Mouse (Mus musculus) spleen, postnatal 14 days (tissue): ENCODE measurements at regions not wholly inside any gene's neighbourhood (a gene's known extent, or its start where the extent isn't known, plus 50 kb on each side); places are given as distances from the start of the nearest gene placed in this dataset.
A peak's percentile ranks its signal among the peaks of the same experiment; 100 is the strongest.

ENCODE experiments used
- DNase-seq, 2 experiments: peaks; one replicate each; pipeline ENCODE4 v3.0.0; 2021 to 2022; ENCODE audit warnings: low spot score in 2 of 2

DNA sequence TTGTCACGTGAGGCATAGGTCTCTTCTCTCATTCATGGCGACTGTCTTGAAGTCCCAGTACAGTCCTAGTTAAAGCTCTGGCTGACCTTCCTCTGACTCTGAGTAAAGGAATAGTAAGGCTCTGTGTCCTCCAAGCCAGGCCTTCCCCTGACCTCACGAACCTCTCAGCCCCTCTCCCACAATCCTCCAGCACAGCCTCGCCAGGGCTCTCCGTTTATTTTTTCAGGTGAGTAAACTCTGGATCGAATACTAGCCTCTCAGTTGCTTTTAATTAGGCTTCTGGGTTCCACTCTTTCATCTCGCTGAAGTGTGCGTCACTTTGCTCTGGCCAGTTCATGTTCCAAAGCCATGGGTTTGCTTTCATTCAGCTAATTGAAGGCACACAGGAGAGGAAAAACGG, 133.8 kb downstream of the Mylk4 start:
- no peak for DNase-seq

DNA sequence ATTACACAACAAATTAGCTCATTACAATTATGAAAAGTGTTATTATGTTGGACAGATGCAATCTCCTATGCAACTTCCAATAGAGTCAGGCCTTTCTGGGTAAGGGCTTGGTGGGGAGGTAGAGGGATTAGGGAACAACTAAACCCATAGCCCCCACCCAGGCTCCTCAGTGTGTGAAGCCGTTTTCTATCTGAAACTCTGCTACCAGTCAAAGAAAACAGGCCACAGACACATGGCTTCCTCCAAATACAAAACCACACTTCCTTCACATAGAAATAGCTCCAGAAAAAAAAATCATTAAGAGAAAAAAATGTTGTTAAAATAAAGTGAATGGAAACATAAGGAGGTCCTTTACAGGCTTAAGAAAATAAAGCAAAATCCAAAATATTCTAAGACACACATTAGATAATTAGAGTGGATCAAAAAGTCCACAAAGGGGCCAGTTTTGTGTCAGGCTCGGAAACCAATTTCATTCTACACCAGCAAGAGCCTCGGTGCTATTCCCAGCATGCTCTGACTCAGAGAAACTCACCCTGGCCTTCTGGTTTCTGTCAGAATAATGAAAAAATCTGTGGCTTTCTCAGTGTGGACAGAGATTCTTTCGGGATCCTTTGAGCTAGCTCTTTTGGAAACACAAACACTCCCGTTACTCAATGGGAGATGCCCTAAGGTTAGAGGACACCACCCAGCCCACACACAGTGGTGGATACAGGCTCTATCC, 140.6 kb downstream of the Mylk4 start:
- DNase-seq, result no peak

DNA sequence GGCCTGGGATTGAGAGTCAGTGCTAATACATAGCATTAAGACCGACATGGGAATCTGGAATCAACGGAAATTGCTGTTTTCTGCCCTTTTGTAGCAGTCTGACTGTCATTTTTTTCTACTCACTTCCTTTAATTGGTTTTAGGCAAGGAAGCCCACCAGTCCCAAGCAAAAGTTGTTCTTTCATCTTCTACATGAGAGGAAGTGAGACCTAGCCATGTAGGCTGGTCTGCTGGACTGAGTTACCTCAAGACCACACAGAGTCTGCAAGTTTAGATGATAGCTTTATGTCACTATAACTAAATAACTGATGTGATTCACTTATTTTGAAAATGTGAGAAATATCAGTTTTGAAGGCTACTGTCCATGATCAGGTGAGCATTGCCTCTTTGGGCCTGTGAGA, 142.8 kb downstream of the Mylk4 start:
- no peak for DNase-seq

DNA sequence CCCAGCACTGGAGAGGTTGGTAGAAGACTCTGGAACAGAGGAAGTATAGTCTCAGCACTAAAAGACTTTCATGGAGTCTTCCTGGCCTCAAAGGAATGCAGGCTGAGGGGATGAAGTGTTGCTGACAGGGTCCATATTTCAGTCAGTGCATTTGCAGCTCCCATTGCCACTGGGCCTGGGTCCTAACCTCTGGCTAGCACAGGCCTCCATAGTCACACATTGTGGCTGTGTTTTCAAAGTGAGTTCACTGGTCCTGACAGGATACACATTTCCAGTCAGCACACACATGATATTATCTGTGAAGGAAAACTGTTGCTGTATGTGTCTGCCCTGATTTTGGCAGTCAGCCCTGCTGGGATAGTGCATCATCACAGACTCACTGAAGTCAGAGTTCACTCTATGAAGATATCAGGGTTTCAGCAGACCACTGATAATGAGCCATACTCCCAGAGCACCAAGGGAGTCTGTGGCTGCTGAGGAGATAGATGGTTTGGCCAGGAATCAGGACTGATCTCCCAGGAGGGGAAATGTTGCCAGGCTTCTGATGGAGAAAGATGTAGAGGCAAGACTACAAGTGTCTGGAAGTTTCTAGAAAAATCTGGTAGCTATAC, 153.5 kb downstream of the Mylk4 start:
- DNase-seq, result no peak

DNA sequence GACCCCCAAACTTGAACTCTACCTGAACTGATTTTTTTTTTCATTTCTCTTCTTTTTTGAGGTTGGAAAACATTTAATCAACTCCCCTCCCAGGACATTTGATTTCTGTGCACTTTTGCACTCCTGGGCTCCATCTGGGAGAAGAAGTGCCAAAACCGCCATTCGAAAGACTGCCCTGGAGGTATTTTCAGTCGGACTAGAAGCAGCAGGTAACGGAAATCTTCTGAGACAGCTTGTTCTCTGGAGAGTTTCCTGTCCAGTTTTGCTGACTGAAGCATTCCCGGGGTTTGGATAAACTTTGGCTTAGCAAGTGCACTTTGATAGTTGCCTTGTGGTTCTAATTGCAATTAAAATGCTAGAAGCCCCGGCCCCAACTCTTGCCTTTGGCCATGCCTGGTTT, 169.8 kb downstream of the Mylk4 start:
- no peak for DNase-seq

DNA sequence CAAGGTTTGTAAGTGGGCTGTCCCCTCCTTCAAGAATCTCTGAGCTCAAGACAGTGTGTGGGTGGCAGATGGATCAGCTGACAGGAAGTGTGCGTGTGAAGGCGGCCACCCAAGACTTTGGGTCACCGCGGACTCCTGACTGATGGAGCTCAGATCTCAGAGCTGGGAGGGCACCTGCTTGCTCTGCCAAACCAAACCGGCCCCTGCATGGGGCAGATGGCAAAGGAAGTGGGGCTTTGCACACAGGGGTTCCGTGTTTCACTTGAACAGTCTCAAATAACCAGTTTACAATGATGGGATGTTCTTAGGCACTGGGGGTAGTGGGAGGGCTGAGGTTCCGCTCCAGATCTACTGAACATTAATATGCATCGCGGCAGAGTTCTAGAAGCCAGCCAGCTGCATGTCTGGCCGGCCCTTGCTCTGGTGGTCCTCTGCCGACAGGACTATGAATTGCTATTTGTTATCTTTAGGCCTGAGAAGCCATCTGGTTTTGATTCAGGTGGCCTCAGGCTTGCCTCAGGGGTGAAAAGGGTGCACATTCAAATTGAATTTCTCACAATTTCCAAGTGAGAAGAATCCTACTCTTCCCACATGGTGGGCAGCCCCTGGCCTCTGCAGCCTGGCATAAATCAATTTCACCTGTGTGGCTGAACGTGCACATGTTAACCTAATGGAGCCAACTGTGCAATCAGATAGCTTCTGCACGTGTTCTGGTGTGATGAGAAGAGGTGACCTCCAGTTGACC, 172.0 kb downstream of the Mylk4 start:
- peak in 1 of 2 experiments; percentile 18 for DNase-seq

DNA sequence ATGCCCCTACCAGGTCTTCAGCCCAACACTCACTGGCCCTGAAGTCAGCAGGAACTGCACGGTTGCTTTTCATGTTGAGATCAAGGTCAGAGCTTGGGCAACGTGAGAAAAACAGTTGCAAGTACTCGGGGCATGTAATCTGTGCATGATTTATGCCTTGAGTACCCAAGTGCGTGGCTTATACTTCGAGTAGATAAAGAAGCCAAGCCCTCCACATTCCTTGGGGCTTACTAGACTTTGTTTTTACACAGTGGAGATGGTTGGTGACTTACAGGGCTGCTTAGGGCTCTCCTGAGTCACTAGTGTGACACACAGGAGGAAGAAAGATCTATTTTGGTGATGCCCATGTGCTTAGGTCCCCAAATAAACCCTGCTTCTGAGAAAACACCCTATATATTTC, 172.8 kb downstream of the Mylk4 start:
- no peak for DNase-seq

DNA sequence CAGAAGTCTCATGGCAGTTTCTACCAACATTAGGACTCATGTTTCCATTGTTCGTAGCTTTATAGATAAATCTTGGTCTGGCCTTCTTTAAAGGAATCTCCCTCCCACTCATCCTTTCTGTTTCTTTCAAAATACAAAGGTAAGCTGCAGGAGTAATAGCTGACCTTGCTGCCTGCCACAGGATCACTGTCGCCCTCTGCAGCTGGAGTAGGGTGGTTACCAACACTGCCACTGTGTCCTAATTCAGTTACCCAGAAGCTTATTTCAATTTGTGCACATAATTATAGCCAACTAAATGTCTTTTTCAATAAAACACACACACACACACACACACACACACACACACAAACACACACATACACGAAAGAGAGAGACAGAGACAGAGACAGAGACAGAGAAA, 175.3 kb downstream of the Mylk4 start:
- DNase-seq, result no peak

DNA sequence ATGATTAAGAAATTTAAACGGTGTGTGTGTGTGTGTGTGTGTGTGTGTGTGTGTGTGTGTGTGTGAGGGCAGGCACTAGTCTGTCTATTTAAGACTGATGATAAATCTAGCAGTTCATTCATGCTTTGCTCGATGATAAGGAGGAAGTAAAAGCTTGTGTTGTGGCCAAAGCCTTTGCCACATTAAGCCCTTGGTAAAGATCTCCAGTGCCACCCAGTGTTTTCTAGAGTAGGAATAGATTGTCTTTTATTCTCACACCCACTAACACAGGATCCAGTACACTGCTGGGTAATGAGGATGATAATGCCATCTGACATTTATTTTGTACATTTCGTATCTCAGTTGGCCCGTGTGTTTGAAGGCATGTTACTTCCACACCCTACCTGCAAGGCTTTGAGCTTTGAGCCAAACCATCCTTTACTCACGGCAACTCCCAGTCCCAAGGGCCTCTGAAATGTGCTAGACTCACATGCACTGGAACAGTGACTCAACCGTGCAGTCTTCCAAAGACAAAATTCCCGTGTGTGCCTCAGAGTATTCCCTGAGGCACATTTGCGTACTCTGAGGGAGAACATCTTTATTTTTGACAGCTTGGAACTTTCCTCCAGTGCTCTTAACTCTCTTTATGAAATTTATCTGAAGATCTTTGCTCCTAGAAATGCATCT, 179.7 kb downstream of the Mylk4 start:
- no peak for DNase-seq

DNA sequence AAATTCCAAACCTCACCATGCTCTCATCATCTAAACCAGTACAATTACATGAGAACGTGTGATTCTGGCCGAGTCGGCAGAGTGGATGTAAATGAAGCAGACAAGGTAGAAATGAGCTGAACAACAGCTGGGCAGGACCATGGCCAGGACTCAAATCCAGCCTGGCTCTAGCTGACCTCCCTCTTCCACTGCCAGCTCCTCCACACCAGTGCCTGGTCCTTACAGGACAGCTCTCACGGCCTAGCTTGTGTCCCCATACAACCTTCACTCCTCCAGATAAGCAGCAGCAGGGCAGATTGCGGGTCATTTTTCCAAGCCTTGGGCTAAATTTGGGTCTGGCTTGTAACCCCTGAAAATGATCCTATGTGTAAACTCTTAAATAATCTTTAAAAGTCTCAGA, 182.4 kb downstream of the Mylk4 start:
- DNase-seq, result no peak

DNA sequence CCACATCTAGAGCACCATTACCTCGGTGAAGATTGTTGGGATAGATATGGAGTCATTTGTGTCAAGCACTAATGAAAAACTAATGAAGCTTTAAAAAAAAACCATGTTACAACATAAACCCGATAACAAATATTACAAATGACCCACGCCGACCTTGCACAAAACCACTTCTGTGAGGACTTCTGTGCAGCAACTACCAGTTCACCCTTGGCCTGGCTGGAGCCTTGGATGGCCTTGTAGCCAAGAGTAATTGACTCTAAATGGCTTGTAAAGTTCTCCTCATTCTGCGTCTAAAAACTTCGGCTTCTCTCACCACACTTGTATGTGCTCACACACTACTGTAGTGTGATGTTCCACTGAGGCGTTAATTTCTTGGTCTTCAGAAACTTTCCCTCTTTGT, 190.1 kb downstream of the Mylk4 start:
- no peak for DNase-seq

DNA sequence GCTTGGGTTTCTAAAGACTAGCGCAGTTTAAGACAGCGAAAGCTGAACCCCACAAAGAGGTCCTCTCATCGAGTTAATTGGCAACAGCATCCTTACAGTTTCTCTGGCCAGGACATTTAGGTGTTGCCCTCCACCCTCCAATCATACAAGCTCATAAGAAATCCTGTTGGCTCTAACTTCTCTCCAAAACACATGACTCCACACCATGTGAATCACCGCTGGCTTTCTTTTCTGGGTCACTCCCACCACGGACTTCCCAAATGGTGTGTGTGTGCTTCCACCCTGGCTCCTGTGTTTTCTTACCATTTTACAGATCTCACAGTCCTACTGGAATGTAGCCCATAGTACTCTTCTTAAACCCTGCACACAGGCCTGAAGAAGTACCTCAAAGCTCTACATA, 190.6 kb downstream of the Mylk4 start:
- no peak for DNase-seq

DNA sequence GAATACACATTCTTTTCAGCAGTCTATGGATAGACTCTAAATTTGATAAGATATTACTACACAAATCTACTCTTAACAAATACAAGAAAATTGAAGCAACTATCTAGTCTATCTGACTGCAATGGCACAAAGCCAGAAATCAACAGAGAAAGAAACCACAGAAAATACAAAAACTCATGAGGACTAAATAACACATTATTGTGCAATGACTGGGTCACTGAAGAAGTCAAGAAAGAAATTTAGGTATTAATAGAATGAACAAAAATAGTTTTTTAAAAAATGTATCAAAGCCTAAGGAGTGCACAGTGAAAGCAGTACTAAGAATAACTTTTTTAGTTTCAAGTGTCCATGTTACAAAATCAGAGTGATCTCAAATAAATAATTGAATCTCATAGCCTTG, 202.2 kb downstream of the Mylk4 start:
- DNase-seq, result no peak

DNA sequence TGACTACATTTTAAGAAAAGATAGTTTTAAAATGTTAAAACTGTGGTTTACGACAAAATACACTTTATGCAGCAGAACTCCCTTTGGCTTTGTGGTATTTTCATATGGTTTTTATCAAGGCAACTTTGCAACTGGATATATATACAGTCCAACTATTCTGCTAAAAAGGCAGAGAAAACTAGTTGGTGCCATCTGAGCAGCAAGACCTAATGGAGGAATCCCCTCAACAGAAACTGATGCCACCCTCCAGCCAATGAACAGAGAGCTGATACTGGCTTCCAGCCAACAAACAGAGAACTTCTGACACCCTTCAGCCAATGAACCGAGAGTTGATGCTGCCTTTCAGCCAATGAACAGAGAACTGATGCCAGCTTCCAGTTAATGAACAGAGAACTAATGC, 215.9 kb downstream of the Mylk4 start:
- no peak for DNase-seq

DNA sequence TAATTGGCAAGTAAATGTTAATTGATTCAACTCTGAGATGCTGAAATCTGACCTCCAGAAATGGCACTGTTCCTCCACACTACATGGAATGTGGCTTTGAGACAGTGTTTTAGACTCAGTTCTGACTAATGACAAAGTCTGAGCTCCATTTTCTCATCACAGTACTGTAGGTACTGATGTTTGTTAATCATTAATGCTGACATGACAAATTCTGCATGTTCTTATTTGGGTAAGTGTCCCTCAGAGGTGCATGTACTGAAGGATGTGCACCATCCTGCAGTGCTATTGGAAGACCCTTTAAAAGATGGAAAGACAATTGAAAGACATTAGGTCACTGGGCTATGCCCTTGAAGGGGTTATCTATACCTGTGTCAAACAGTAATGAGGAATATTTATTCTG, 222.1 kb upstream of the Gmds start:
- no peak for DNase-seq

DNA sequence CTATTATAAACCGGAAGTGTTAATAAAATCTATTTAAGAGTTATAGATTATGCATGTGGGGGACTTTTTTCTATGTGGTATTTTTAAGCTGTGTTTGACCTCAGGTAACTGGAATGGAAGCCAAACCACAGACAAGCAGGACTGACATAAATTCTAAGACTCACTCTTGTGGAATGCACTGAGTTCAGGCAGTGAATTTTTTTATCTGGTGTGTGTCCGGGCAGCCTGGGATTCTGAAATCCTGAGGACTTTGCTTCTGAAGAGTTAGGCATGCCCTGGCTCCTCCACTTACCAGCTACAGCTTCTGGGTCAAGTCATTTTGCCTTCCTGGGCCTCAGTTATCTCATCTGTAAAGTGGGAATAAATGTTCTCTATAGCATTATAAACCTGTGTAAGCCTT, 217.9 kb upstream of the Gmds start:
- no peak for DNase-seq

DNA sequence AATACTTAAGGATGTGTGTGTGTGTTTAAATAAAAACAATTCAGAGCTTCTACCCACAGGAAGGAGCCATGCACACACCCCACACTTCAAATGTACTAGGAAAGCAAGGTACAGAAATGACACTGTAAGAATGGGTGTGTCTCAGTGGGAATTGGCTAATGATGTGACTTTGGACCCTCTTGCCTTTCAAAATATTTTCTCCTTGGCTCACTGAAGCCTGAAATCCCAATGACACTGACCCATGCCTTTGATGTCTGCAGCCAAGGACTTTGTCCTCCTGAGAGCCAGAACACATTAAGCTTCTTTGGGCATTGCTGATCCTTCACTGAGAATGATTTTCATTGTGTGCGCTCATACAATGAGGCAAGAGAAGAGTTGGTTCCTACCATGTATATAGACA, 216.5 kb upstream of the Gmds start:
- no peak for DNase-seq

DNA sequence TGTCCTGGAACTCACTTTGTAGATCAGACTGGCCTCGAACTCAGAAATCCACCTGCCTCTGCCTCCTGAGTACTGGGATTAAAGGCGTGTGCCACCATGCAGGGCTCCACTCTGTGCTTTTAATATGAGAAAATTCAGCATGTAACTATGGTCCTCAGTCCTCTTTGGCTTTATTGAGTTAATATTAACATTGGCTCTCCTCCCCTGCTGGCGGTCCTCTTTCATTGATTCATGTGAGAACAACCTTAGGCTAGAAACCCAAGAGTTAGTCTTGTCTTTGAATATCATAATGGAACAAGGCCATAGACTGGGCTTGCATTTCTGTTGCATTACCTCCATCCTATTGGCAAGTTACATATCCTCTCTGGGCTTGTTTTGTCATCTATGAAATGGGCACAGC, 216.1 kb upstream of the Gmds start:
- no peak for DNase-seq

DNA sequence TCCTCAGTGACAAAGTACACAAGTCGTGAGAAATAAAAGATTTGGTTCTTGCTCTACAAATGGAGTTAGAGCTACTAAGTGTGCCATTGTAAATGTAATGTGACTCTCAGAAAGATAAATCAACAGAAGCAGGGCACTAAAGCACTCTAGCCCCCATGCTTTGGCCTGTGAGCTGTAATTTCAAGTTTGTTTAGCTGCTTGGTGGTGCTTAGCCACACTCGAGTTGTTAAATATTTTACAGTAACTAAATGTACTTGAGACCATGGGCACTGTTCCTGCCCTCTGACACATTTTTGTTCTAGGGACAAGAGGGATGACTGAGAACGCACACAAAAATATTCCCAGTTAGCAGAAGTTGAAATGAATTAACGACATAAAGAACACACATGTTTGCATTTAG, 214.6 kb upstream of the Gmds start:
- no peak for DNase-seq

DNA sequence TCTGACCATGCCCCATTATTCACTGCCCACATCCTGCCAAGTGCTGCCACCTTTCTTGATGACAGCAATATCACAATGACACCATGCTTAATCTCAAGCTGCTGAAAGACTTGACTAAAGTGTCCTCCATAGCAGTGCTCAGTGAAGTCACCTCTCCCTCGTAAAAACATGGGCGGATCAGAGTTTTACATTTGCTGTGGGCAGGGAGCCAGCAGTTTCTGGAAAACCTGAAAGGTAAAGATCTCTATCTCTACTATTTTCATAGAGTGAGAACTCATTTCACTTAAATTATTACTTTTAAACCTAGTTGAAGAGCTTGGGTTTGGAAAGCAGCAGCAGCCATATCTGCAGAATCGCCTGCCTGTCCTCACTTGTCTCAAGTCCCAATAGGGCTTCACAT, 211.6 kb upstream of the Gmds start:
- no peak for DNase-seq

DNA sequence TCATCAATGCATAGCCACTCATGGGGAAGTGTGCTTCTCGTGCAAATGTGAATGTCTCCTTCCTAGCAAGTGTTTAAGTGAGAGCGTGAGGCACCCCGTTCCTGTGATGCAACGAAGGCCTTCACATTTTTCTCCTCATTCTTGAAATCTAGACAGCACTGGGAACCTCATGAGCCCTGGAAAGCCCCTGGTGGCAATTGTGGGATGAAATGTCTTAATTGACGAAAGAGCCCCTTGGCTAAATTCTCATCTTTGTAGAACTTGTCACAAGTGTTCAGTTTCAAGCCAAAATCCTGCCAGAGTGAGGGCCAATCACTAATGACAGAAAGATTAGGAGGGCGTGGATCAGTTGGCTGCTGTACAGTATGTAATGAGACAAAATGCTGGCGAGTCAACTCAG, 208.6 kb upstream of the Gmds start:
- no peak for DNase-seq

DNA sequence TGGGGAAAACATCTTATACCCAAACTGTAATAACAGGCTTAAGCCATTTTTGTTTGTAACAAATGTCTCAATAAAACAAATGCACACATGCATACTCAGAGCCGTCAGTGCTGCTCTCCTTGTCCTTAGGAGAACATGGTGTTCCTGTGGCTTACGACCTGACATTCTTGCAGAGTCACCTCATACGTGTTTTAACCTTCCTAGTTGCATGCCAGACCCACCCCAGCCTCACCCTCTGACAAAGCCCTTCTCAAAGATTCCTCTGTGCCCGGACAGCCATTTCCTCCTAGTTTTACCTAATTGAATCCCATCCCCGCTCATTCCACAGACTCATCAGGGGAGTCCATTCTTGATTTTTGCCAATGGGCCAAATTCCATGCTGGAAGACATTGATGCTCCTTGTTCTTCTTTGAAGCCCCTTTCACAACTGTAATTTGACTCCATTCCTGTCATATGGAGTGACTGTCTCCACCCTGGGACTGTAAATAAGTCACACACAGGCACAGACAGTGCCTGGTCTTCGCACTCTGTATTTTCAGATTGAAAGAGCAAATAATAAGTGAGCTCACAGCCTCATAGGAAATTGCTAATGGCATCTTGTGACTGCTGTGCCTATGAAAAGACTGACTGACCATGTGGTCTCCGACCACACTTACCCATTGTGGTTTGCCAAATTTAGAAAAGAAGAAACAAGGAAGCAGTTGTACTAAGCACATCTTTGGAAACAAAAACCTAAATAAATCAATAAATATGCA, 206.6 kb upstream of the Gmds start:
- DNase-seq, result no peak
